Mouse (Mus musculus): Measurements from ENCODE around the gene Cpsf7. TPM values are rescaled to one million over a fixed set of nuclear protein-coding genes. Genes with fewer than 3 reads are reported as not detected.
A peak's percentile ranks its signal among the peaks of the same experiment; 100 is the strongest.

Cpsf7 gene
- 17.7 and 18.1 TPM in 2 replicates for polyA plus RNA-seq (2015; fragmentation: Nextera tagmentation; extraction: Ambion mirVana)

DNA sequence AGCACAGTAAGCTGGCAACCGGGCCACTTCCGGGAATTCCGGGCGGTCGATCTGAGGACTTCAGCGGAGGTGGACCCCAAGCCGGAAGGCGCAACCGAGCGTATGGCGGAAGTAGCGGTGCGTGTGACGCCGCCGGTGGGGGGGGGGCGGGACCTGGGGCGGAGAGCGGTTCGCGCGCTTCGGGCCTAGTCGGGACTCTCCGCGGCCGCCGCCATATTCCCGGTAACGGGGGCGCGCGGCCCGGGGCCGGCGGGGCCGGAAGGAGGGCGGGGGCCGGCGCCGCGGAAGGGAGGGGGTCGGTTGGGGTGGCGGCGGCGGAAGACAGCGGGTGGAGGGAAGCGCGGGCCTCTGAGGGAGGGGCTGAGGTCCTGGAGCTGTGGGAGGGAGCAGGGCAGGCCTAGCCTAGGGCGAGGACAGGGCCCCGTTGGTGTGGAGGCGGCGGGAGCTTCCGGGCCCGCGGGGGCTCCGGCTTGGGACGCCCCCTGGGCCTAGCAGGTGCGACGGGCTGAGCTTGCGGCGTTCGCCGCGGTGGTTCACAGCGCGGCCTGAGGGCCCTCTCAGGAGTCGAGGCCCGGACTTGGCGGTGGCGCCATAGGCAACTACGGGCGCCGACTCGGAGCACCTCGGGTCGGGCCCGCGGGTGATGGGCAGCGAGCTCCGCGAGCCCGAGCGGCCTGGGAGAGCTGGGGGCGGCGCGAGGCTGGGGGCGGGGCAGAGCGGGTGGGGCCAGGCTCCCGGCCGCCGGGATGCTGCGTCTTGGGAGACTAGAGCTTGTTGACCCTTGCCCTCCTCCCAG is at the start of gene Cpsf7:
Gene Cpsf7 (plus strand): TSS at position 161 of the 796 bp plus-strand sequence.
- 0% methylated on average over 87 of the region's 93 CpGs for WGBS
- Histone ChIP-seq H3K4me1 (replicated peaks; ENCODE audit: control insufficient read depth, insufficient read depth, low read length) (peaks cover 7% of the 10 kb centered on the region), H3K4me2 (replicated peaks; ENCODE audit: low read depth) (peak within 1 kb of the TSS; percentile 72), H3K27me3 (replicated peaks; ENCODE audit: control insufficient read depth, insufficient read depth, low read length) (no peaks in the 10 kb centered on the region), H3K4me3 (ENCODE audit: low read depth, low read length) (peak within 1 kb of the TSS; percentile 91), H3K27ac (ENCODE audit: low read depth, low read length) (peak within 1 kb of the TSS; percentile 100), H3K36me3 (ENCODE audit: control insufficient read depth, insufficient read depth) (no peaks in the 10 kb centered on the region), H3K9me3 (ENCODE audit: control insufficient read depth) (no peaks in the 10 kb centered on the region), H3K9ac (ENCODE audit: low read depth, low read length) (peak within 1 kb of the TSS; percentile 99)
- peak; percentile 96 for ATAC-seq
- no peak for TF ChIP-seq CTCF (IDR thresholded peaks at IDR 0.05; ENCODE audit: low read depth)

- TF ChIP-seq CTCF (IDR thresholded peaks at IDR 0.05; ENCODE audit: low read depth), result no peak
- Histone ChIP-seq H3K27ac (ENCODE audit: low read depth, low read length) (peak overlapping the region; percentile 62), H3K9me3 (ENCODE audit: control insufficient read depth) (no peaks in the 10 kb centered on the region), H3K4me2 (replicated peaks; ENCODE audit: low read depth) (no peak overlapping the region), H3K4me1 (replicated peaks; ENCODE audit: control insufficient read depth, insufficient read depth, low read length) (peaks cover 8% of the 10 kb centered on the region), H3K4me3 (ENCODE audit: low read depth, low read length) (no peak overlapping the region), H3K27me3 (replicated peaks; ENCODE audit: control insufficient read depth, insufficient read depth, low read length) (no peaks in the 10 kb centered on the region), H3K9ac (ENCODE audit: low read depth, low read length) (no peak overlapping the region), H3K36me3 (ENCODE audit: control insufficient read depth, insufficient read depth) (no peaks in the 10 kb centered on the region)
- peak; percentile 90 for ATAC-seq
- 24% methylated on average over 4 of the region's 4 CpGs for WGBS
Observed at GRCm38 (mm10) chr19:10479541-10479940, 45.5 kb upstream of the Cpsf7 start.

DNA sequence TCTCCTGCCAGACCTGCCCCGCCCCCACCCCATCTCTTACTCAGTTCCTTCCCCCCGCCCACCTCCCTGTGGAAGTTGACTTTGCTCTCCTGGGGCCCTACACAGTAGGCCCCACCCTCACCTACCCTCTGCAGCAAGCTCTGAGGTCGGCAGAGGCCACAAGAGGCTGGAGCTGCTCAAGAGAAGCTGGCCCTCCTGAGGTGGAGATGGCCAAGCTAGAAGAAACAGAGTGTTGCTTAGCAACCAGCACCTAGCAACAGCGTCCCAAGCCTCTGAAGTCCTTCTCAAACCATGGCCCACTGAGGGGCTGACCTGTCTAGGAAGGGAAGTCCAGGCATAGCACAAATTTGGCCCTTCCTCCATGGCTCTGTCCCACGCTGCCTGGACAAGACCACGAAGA is 42.4 kb upstream of the Cpsf7 start, which contains the start of gene Ppp1r32:
Gene Ppp1r32 (minus strand): TSS at position 226 of the 400 bp plus-strand sequence.
- WGBS, result 27% methylated on average over 6 of the region's 6 CpGs
- H3K36me3 ChIP-seq (ENCODE audit: control insufficient read depth, insufficient read depth), result no peaks in the 10 kb centered on the region
- H3K4me1 ChIP-seq (replicated peaks; ENCODE audit: control insufficient read depth, insufficient read depth, low read length), result peaks cover 8% of the 10 kb centered on the region
- H3K27ac ChIP-seq (ENCODE audit: low read depth, low read length), result peak within 1 kb of the TSS; percentile 78
- TF ChIP-seq CTCF (IDR thresholded peaks at IDR 0.05; ENCODE audit: low read depth), result peak; percentile 24; the same call in 1 of the 2 replicates
- no peaks in the 10 kb centered on the region for H3K27me3 ChIP-seq (replicated peaks; ENCODE audit: control insufficient read depth, insufficient read depth, low read length)
- H3K4me2 ChIP-seq (replicated peaks; ENCODE audit: low read depth), result peak within 1 kb of the TSS; percentile 18
- H3K4me3 ChIP-seq (ENCODE audit: low read depth, low read length), result no peak within 1 kb of the TSS
- peak; percentile 61 for ATAC-seq
- peak within 1 kb of the TSS; percentile 31 for H3K9ac ChIP-seq (ENCODE audit: low read depth, low read length)
- H3K9me3 ChIP-seq (ENCODE audit: control insufficient read depth), result no peaks in the 10 kb centered on the region

DNA sequence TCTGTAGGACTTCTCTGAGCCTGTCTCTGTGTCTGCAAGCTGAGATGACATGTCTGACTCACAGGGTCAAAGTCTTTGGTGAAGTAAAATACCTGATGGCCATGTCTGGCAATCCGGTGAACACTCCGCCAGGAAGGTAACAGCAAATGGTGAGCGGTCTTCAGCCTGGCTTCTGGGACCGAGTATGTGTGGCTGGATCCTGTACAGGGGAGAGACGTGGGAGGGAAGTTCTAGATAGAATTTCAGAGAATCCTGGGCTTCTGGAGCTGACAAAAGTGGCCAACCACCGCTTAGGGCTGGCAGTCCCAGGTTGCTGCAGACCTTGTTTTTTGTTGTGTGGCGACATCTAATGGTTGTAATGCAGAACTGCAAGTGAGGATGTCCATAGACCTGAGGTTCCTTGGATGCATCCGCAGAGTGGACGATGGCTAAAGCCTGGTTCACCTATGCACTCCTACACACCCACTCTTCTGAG is 38.8 kb upstream of the Cpsf7 start:
- H3K4me3 ChIP-seq (ENCODE audit: low read depth, low read length), result no peak overlapping the region
- peaks cover 8% of the 10 kb centered on the region for H3K4me1 ChIP-seq (replicated peaks; ENCODE audit: control insufficient read depth, insufficient read depth, low read length)
- H3K27ac ChIP-seq (ENCODE audit: low read depth, low read length), result peak overlapping the region; percentile 73
- TF ChIP-seq CTCF (IDR thresholded peaks at IDR 0.05; ENCODE audit: low read depth), result peak; percentile 96
- no peaks in the 10 kb centered on the region for H3K27me3 ChIP-seq (replicated peaks; ENCODE audit: control insufficient read depth, insufficient read depth, low read length)
- WGBS, result 14% methylated on average over 9 of the region's 9 CpGs
- no peaks in the 10 kb centered on the region for H3K9me3 ChIP-seq (ENCODE audit: control insufficient read depth)
- ATAC-seq, result peak; percentile 55
- H3K4me2 ChIP-seq (replicated peaks; ENCODE audit: low read depth), result peak overlapping the region; percentile 51
- H3K9ac ChIP-seq (ENCODE audit: low read depth, low read length), result no peak overlapping the region
- no peaks in the 10 kb centered on the region for H3K36me3 ChIP-seq (ENCODE audit: control insufficient read depth, insufficient read depth)

GRCm38 (mm10) chr19:10495670-10496069 is 29.4 kb upstream of the Cpsf7 start:
- no peaks in the 10 kb centered on the region for H3K27me3 ChIP-seq (replicated peaks; ENCODE audit: control insufficient read depth, insufficient read depth, low read length)
- ATAC-seq, result peak; percentile 48; the same call in 1 of the 2 replicates
- no peak overlapping the region for H3K27ac ChIP-seq (ENCODE audit: low read depth, low read length)
- no peak overlapping the region for H3K9ac ChIP-seq (ENCODE audit: low read depth, low read length)
- TF ChIP-seq CTCF (IDR thresholded peaks at IDR 0.05; ENCODE audit: low read depth), result no peak
- peaks cover 30% of the 10 kb centered on the region for H3K36me3 ChIP-seq (ENCODE audit: control insufficient read depth, insufficient read depth)
- 89% methylated on average over 1 of the region's 1 CpGs for WGBS
- no peak overlapping the region for H3K4me2 ChIP-seq (replicated peaks; ENCODE audit: low read depth)
- H3K9me3 ChIP-seq (ENCODE audit: control insufficient read depth), result no peaks in the 10 kb centered on the region
- H3K4me1 ChIP-seq (replicated peaks; ENCODE audit: control insufficient read depth, insufficient read depth, low read length), result no peaks in the 10 kb centered on the region
- no peak overlapping the region for H3K4me3 ChIP-seq (ENCODE audit: low read depth, low read length)

GRCm38 (mm10) chr19:10496976-10497375 is 28.1 kb upstream of the Cpsf7 start:
- no peaks in the 10 kb centered on the region for H3K9me3 ChIP-seq (ENCODE audit: control insufficient read depth)
- H3K4me3 ChIP-seq (ENCODE audit: low read depth, low read length), result no peak overlapping the region
- 88% methylated on average over 2 of the region's 2 CpGs for WGBS
- ATAC-seq, result no peak
- no peak overlapping the region for H3K4me2 ChIP-seq (replicated peaks; ENCODE audit: low read depth)
- no peak overlapping the region for H3K27ac ChIP-seq (ENCODE audit: low read depth, low read length)
- TF ChIP-seq CTCF (IDR thresholded peaks at IDR 0.05; ENCODE audit: low read depth), result no peak
- peaks cover 43% of the 10 kb centered on the region for H3K36me3 ChIP-seq (ENCODE audit: control insufficient read depth, insufficient read depth)
- H3K27me3 ChIP-seq (replicated peaks; ENCODE audit: control insufficient read depth, insufficient read depth, low read length), result no peaks in the 10 kb centered on the region
- no peaks in the 10 kb centered on the region for H3K4me1 ChIP-seq (replicated peaks; ENCODE audit: control insufficient read depth, insufficient read depth, low read length)
- H3K9ac ChIP-seq (ENCODE audit: low read depth, low read length), result no peak overlapping the region

All from intestine, postnatal 0 days (tissue).